Mouse (Mus musculus) activated CD4-positive, CD25-positive, alpha-beta regulatory T cell, adult 4 months (primary cell): ENCODE measurements around the gene Slc38a9. TPM values are rescaled to one million over a fixed set of nuclear protein-coding genes. Genes with fewer than 3 reads are reported as not detected.
A peak's percentile ranks its signal among the peaks of the same experiment; 100 is the strongest.

Experiments
- ATAC-seq: one replicate; pipeline ENCODE4 v1.8.0; 2017
- polyA plus RNA-seq, 2 experiments: library from polyadenylated mRNA; unstranded; fragments of 100-300 nt; shearing (Covaris generic); gene quantifications; one replicate each; pipeline ENCODE4 v1.2.1; 2017

Gene Slc38a9
- polyA plus RNA-seq, 2 experiments from 2014 or later, result 19.8 to 30.0 TPM

DNA sequence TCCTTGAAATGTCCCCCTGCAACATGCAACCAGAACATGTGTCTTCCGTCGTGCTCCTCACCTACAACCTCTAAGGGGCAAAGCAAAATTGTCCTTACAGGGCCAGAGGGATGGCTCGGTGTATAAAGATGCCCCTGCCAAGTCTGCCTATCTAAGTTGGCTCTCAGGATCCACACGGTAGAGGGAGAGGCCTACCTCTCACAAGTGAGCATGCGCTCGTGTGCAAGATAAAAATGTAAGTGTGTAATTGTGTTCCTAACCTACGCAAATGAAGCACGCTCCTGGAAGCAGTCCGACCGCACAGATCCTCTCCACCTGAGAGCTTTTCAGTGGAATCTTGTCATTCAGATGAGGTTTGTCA lies 86.1 kb downstream of the Slc38a9 start:
- ATAC-seq, result no peak

DNA sequence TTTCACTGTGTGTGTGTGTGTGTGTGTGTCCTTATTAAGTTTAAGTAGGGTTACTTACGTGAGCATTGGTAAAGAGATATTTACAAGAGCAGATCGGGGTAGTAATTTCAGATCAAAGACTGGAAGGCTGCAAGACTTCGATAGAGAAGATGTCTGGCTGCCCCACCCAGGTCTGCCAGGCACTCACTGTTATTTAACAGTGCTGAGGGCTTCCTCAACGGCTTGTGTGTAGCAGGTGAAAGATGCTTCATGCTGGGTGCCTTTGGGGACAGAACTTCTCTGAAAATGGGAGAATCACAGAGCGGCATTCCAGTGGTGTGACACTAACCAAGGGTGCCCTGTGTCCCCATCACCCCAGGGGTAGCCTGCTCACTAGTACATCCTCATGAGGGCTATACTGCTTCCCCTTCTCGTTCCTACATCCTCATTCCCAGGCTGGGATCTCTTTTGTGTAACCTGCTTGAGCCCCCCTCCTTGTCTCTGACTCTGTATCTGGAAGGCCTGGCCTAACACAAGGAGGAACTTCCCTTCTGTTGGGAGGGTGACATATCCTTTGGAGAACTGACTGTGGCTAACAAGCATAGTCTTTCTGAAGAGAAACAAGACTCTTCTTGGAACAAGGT lies 87.4 kb downstream of the Slc38a9 start:
- ATAC-seq, result no peak

GRCm38 (mm10) chr13:112748808-112749510 lies 88.4 kb downstream of the Slc38a9 start:
- ATAC-seq, result no peak

DNA sequence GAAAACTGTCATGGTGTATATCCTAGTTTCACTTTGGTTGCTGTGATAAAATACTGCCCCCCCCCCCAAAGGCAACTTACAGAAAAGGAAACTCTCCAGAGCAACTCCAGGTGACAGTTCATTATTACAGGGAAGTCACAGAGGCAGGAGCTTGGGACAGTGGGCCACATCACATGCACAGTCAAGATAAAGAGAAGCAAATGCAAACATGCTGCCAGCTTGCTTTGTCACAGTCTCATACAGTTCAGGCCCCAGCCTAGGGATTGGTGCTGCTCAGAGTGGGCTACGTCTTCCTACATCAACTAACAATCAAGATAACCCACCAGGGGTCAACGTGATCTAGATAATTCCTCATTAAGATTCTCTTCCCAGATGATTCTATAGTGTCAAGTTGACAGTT lies 89.3 kb downstream of the Slc38a9 start:
- no peak for ATAC-seq

DNA sequence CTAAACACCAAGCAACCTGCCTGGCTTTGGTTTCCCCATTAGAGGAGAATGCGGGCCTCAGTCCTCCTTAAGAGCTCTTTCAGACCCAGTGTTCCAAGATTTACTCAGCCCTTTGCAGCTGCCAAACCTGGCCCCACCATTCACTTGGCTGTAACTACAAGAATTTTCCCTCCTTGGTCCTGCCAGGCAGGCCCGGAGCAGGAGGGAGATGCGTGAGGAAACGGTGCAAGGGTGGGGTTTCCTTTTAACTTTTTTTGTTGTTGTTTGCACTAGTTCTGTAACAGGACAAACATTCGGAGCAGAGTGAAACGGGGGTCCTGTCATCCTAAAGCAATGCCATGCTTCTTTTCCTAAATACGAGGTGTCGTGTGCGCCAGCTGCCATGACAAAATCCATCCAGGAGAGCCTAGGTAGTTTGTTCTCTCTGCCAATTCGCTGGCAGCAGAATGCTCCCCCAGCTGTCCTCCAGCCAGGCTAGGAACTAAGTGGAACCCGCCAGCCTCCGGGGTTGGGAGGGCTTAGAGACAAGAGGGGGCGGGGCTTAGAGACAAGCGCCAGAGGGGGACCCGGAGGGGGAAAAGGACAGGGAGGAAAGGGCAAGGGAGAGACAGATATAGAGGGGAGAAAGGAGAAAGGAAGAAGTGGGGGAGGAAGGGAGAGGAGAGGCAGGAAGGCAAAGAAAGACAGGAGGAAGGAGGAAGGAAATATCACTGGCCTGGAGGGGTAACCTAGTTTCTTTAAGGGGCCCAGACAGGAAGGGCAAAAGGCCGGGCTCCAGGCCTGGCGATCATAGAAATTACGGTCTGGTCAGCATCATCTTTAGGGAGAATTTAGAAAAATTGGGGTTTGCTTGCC lies 91.1 kb downstream of the Slc38a9 start:
- ATAC-seq, result no peak

DNA sequence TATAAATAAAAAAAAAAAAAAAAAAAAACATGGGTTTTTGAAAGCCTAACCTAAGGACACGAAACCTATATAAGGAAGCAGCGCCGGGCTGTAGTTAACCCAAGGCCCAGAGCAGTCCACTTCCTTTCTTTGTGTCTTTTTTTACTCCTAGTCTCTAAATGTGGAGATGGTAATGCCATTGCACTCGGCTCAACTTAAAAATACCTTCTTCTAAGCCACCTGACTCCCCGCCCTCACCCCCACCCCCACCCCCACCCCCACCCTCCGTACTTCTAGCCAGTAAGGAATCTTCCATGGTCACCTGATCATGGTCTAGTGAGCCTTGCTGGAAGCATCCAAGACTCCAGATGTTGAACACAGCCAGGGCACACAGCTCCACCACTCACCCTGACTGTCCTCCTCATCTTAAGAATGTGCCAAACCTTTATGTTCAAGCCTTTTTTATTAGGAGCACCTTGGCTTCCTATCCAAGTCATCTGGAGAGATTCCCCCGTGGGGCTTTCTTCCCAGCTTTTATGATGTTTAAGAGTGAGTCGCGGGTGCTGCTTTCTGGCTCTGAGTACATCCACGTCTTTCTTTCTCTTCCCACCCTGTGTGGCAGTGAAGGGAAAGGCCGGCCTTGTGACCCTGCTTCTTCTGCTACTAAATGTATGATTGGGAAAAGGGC lies 91.9 kb downstream of the Slc38a9 start:
- ATAC-seq, result no peak

DNA sequence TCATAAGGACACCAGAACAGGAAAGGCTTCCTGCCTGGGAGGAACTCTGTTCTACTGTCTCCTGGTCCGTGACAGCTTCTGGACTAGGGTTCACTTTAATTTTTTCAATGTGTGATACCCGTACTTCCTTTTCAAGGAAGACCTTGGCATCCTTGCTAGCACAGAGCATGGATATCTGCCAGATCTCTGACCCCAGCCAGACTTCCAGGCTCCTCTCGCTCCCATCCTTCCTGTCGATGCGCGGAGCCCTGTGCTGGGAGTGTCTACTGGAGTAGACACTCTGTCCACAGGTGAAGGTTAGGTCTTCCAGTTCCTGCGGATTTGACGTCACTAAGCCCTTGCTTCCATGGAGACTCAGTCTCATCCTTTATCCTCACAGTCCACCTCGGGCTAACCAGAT lies 93.0 kb downstream of the Slc38a9 start:
- no peak for ATAC-seq

DNA sequence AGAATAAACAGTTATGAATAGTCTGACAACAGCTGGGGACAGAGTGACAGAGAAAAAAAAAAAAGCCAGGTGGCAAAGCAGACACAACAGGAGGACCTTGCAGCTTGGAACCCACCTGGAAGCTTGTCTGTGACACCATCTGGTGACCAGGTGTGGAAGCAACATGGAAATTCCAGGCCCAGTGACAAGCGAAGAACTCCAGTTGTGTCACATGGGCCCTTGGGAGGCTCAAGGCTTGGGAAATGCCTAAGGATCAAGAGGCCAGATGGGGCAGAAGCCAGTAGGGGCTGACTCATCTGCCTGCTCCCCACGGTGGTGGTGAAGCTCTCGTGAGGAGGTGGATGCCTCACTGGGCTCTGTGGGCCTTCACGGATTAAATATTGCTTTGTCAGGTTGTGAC lies 94.3 kb downstream of the Slc38a9 start:
- ATAC-seq, result no peak

GRCm38 (mm10) chr13:112755507-112756010 lies 95.0 kb downstream of the Slc38a9 start:
- ATAC-seq, result no peak

- no peak for ATAC-seq
Observed at GRCm38 (mm10) chr13:112757395-112757794, 96.8 kb downstream of the Slc38a9 start.

- no peak for ATAC-seq
Observed at GRCm38 (mm10) chr13:112758546-112759090, 98.1 kb downstream of the Slc38a9 start.

GRCm38 (mm10) chr13:112759364-112759763 lies 98.8 kb downstream of the Slc38a9 start:
- no peak for ATAC-seq

GRCm38 (mm10) chr13:112759777-112760537 lies 99.4 kb downstream of the Slc38a9 start:
- ATAC-seq, result no peak

GRCm38 (mm10) chr13:112760538-112760881 lies 100.0 kb downstream of the Slc38a9 start:
- ATAC-seq, result peak; percentile 52

GRCm38 (mm10) chr13:112761787-112762186 lies 101.2 kb downstream of the Slc38a9 start:
- ATAC-seq, result no peak

- no peak for ATAC-seq
Observed at GRCm38 (mm10) chr13:112762548-112762947, 102.0 kb downstream of the Slc38a9 start.

GRCm38 (mm10) chr13:112763531-112764091 lies 103.1 kb downstream of the Slc38a9 start:
- no peak for ATAC-seq

- ATAC-seq, result no peak
Observed at GRCm38 (mm10) chr13:112764556-112764955, 104.0 kb downstream of the Slc38a9 start.

- no peak for ATAC-seq
Observed at GRCm38 (mm10) chr13:112765654-112766053, 105.1 kb downstream of the Slc38a9 start.

- ATAC-seq, result no peak
Observed at GRCm38 (mm10) chr13:112770528-112771328, 110.2 kb downstream of the Slc38a9 start.
